Mouse (Mus musculus) frontal cortex, postnatal 36 days (tissue): ENCODE data around the gene Lsm4.
A peak's percentile ranks its signal among the peaks of the same experiment; 100 is the strongest.

Experiments
- DNase-seq, 2 experiments: peaks; one replicate each; pipeline ENCODE4 v3.0.0; 2022; ENCODE audit warnings: low spot score in 2 of 2

The Lsm4 gene

DNA sequence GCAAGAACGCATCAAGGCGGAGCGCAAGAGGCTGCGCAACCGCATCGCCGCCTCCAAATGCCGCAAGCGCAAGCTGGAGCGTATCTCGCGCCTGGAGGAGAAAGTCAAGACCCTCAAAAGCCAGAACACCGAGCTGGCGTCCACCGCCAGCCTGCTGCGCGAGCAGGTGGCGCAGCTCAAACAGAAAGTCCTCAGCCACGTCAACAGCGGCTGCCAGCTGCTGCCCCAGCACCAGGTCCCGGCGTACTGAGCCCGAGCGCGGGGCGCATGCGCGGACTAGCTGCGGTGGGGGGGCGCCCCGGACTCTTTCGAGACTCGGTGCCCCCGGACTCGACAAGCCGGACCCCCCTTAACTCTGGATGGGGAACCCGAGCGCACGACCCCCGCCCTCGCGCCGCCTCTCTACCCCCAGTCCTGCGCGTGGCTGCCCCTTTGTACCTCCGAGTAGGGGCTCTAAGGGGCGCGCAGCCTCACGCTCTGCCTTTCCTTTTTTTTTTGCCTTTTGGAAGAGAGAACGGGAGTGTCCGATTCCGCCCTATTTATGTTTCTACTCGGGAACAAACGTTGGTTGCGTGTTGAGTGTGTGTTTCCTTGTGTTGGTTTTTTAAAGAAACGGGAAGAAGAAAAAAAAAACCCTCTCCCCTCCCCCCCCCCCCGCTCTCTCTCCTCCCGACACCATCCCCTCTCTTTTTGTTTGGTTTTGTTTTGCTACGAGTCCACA is 26.9 kb downstream of the Lsm4 start:
- peak; percentile 76 to 84 for DNase-seq

GRCm38 (mm10) chr8:70700555-70700922 is 27.5 kb downstream of the Lsm4 start:
- peak; percentile 81 to 83 for DNase-seq

GRCm38 (mm10) chr8:70701048-70701981 is 28.3 kb downstream of the Lsm4 start:
- no peak for DNase-seq

GRCm38 (mm10) chr8:70701982-70702841 is 29.2 kb downstream of the Lsm4 start:
- DNase-seq, result no peak

DNA sequence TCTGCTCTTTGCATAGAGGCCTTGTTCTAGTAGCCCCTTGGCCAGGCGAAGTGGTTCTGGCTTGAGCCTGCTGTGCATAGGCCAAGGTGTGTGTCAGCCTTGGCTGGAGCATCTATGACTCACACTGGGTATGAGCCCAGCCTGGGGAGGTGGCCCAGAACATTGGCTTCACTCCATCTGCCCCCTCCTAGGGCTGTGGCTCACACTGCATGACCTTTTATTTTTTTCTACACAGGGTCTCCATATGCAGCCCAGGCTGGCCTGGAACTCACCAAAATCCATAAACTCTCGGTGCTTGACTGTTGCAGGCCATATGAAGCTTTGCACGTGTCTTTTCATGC is 29.8 kb downstream of the Lsm4 start:
- no peak for DNase-seq

DNA sequence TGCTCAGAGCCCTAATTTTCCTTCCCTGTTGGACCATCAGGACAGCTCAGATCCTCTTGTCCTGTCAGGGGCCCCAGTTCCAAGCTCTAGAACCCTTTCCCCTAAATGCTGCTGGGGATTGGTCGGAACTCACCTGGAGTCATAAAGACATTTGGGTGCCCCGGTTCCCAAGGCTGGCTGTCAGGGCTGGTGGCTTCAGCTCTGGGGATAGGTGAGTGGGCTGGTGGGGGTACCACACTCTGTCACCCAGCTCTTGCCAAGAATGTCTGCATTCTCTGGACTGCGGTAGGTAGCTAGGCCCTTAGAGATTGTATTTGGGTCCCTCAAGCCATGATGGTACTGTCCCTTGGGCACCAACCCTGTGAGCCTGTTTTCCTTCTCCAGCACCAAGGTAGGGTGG is 30.2 kb downstream of the Lsm4 start, which contains the start of gene Iqcn:
Gene Iqcn (plus strand): TSS at position 171 of the 400 bp plus-strand sequence.
- no peak for DNase-seq

DNA sequence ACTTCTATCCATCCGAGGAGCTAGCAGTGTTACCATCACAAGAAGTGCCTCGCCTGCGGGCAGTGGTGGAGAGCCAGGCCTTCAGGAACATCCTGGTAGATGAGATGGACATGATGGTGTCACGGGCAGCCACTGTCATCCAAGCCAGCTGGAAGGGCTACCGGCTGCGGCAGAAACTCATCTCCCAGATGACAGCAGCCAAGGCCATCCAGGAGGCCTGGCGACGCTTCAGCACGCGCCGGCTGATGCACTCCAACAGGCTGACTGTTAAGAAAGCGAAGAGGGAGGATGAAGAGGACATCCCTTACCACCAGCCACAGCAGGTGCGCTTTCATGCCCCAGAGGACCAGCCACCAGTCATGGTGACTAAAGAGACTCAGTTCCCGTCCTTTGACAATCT is 35.2 kb downstream of the Lsm4 start:
- DNase-seq, result no peak

GRCm38 (mm10) chr8:70709794-70710193 is 36.7 kb downstream of the Lsm4 start:
- DNase-seq, result no peak

DNA sequence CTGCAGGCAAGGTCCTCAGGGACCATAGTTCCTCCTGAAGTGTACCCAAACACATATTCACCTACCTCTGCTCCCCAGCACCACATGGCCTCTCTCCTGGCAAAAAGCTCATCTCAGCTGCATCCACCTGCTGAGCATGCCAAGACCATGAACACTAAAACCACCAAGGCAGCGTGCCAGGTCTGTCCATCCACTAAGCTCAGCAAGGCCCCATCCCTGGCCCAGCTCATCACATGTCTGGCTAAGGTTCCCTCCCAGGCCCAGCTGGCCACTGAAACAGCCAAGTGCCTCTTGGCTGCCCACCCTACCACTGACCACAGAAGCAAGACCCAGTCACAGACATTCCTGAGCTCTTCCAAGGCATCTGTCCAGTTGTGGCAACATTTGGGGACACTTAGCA is 37.2 kb downstream of the Lsm4 start:
- no peak for DNase-seq

GRCm38 (mm10) chr8:70711041-70711440 is 38.0 kb downstream of the Lsm4 start:
- no peak for DNase-seq

DNA sequence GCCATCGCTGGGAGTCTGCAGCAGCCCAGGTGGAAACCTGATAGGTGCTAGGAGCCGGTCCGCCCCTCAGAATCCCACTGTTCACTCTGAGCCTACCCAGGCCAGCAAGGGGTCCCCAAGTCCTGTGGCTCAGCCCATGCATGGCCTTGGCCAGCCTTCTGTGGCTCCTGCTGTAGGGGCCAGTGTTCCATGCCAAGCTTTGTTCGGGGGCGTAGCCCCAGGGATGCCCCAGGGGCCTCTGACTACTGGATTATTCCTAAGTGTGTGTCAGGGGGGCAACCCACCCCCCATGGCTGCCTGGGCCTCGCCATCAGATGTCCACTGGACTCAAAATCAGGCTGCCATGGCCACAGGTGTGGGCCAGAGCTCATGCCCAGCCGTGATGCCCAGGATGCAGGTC is 40.9 kb downstream of the Lsm4 start:
- DNase-seq, result no peak

DNA sequence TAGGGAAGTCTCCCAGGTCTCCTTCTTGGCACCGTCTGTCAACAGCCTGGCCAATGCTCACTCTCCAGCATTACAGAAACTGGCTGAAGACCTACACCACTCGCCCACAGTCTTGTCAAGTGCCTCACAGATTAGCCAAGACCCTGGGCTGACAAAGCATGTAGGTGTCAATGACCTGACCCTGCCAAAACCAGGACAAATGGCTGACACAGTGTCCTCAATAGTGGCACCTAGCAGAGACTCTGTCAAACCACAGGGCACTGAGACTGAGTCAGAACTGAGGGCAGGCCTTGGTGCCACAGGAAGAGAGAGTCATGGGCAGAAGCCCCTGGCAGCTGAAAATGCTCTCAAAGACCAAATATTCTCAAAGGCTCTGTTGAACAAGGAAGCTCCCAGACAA is 42.0 kb downstream of the Lsm4 start:
- DNase-seq, result no peak

- no peak for DNase-seq
Observed at GRCm38 (mm10) chr8:70716521-70717400, 43.7 kb downstream of the Lsm4 start.

- peak; percentile 57 to 66 for DNase-seq
Observed at GRCm38 (mm10) chr8:70718297-70718696, 45.2 kb downstream of the Lsm4 start, which contains the start of gene Gm3336. Gm3336 (plus strand) TSS chr8:70718543.

DNA sequence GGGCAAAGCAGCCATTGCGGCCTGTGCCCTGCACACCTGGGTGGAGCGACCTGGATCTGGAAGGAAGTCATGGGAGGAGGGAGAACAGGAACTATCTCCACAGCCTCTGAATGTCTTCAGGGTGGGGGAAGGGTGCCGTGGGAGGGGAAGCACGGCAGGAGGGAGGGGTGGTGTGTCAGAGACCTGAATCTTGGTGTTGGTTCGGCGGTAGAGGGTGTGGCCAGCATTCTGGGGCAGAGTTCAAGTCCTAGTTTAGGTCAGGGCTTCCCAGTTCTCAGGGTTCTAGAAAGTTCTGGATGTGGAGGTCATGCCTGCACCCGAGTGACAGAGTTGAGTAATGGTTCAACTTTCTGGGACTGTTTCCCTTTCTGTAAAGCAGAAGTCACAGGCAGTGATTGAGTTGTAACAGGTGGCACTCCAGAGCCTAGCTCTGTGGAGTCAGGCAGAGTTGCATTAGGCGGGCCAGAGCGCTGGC is 46.8 kb downstream of the Lsm4 start:
- no peak for DNase-seq

- DNase-seq, result peak; percentile 83 to 89
Observed at GRCm38 (mm10) chr8:70720739-70721138, 47.7 kb downstream of the Lsm4 start.

- DNase-seq, result no peak
Observed at GRCm38 (mm10) chr8:70721601-70722000, 48.6 kb downstream of the Lsm4 start.

GRCm38 (mm10) chr8:70723486-70724210 is 50.6 kb downstream of the Lsm4 start, which contains the start of gene Pde4c:
Pde4c (plus strand) TSS chr8:70723720.
- DNase-seq, result no peak

- no peak for DNase-seq
Observed at GRCm38 (mm10) chr8:70724216-70724615, 51.2 kb downstream of the Lsm4 start.
